Mouse (Mus musculus) R1 (cell line): Measurements from ENCODE around the gene Slc5a4b.
A peak's percentile ranks its signal among the peaks of the same experiment; 100 is the strongest.
"Not testable (repeated sequence)": the region's sequence is repeated elsewhere in the genome, so short reads cannot be mapped to it uniquely, and the experiment has no call there.

Experiments
- DNase-seq: peaks from one replicate; pipeline ENCODE4 v3.0.0-alpha.2; 2018; ENCODE audit warnings: low read depth, low spot score

The Slc5a4b gene

GRCm38 (mm10) chr10:76110861-76111260, at the start of gene Slc5a4b:
Gene Slc5a4b, minus strand, starts transcription at chr10:76110961.
- DNase-seq, result no peak

GRCm38 (mm10) chr10:76158009-76158408, 47.2 kb upstream of the Slc5a4b start:
- no peak for DNase-seq

- DNase-seq, result no peak
Observed at GRCm38 (mm10) chr10:76157528-76157927, 46.8 kb upstream of the Slc5a4b start.

- DNase-seq, result no peak
Observed at GRCm38 (mm10) chr10:76155911-76156310, 45.1 kb upstream of the Slc5a4b start.

GRCm38 (mm10) chr10:76147278-76147677, 36.5 kb upstream of the Slc5a4b start, which contains the start of gene Slc5a4a:
Gene Slc5a4a, plus strand, starts transcription at chr10:76147451.
- no peak for DNase-seq

- DNase-seq, result peak; percentile 21
Observed at GRCm38 (mm10) chr10:76146846-76147245, 36.1 kb upstream of the Slc5a4b start.

- DNase-seq, result peak; percentile 8
Observed at GRCm38 (mm10) chr10:76136318-76136717, 25.6 kb upstream of the Slc5a4b start.

- peak; percentile 44 for DNase-seq
Observed at GRCm38 (mm10) chr10:76132506-76132905, 21.7 kb upstream of the Slc5a4b start.

- no peak for DNase-seq
Observed at GRCm38 (mm10) chr10:76121495-76121894, 10.7 kb upstream of the Slc5a4b start.

GRCm38 (mm10) chr10:76120124-76120711, 9.5 kb upstream of the Slc5a4b start:
- no peak for DNase-seq

- DNase-seq, result peak; percentile 84
Observed at GRCm38 (mm10) chr10:76118741-76119140, 8.0 kb upstream of the Slc5a4b start.

- peak; percentile 82 for DNase-seq
Observed at GRCm38 (mm10) chr10:76117966-76118365, 7.2 kb upstream of the Slc5a4b start.

GRCm38 (mm10) chr10:76097368-76097767, 13.4 kb downstream of the Slc5a4b start:
- no peak for DNase-seq

GRCm38 (mm10) chr10:76096580-76096979, 14.2 kb downstream of the Slc5a4b start:
- peak; percentile 56 for DNase-seq

GRCm38 (mm10) chr10:76077008-76077407, 33.8 kb downstream of the Slc5a4b start:
- DNase-seq, result peak; percentile 66

- DNase-seq, result not testable (repeated sequence)
Observed at GRCm38 (mm10) chr10:76072080-76072479, 38.7 kb downstream of the Slc5a4b start.

- DNase-seq, result peak; percentile 98
Observed at GRCm38 (mm10) chr10:76067674-76068613, 42.8 kb downstream of the Slc5a4b start.

GRCm38 (mm10) chr10:76062439-76062838, 48.3 kb downstream of the Slc5a4b start:
- DNase-seq, result peak; percentile 78

GRCm38 (mm10) chr10:76051860-76052259, 58.9 kb downstream of the Slc5a4b start:
- peak; percentile 57 for DNase-seq

GRCm38 (mm10) chr10:76048967-76049366, 61.8 kb downstream of the Slc5a4b start:
- no peak for DNase-seq

GRCm38 (mm10) chr10:76047182-76047869, 63.4 kb downstream of the Slc5a4b start:
- peak; percentile 70 for DNase-seq

- DNase-seq, result no peak
Observed at GRCm38 (mm10) chr10:76046754-76047153, 64.0 kb downstream of the Slc5a4b start.
